ENCODE assay signal across 11 mouse cellular contexts in genomic region chr1:89109767-89110166, GRCm38 (mm10). TPM values are rescaled to one million over a fixed set of nuclear protein-coding genes. Genes with fewer than 3 reads are reported as not detected.
DNase-seq lines count a peak whose midpoint lies in the region; ATAC-seq lines count a peak whose summit lies in the region.
"Had no signal": no experiment of that assay in that cellular context is flagged by ENCODE, and none has a peak within 500 bp of the region (broad histone marks: within the 10 kb centered on the region; RNA-seq: fewer than 3 reads in every experiment).

No protein-coding gene starts in this region.

- H3K9me3 ChIP-seq in heart, embryonic 16.5 days (replicated peaks; ENCODE audit: control insufficient read depth, low read length) = no peaks in the 10 kb centered on the region
- no peaks in the 10 kb centered on the region for H3K9me3 ChIP-seq in heart, embryonic 11.5 days (replicated peaks; ENCODE audit: control insufficient read depth, low read length)
- no peaks in the 10 kb centered on the region for H3K9me3 ChIP-seq in lung, embryonic 16.5 days (ENCODE audit: control insufficient read depth, low read length)
- H3K9me3 ChIP-seq in embryonic facial prominence, embryonic 12.5 days = no peaks in the 10 kb centered on the region
- H3K9me3 ChIP-seq: forebrain, embryonic 15.5 days had no signal

- H3K4me3 ChIP-seq in heart, embryonic 16.5 days (ENCODE audit: low read length) = no peak overlapping the region
- H3K4me3 ChIP-seq in heart, embryonic 11.5 days (ENCODE audit: low read depth, low read length) = no peak overlapping the region
- no peak overlapping the region for H3K4me3 ChIP-seq in lung, embryonic 16.5 days (ENCODE audit: low read length)
- no peak overlapping the region for H3K4me3 ChIP-seq in embryonic facial prominence, embryonic 12.5 days
- H3K4me3 ChIP-seq: forebrain, embryonic 15.5 days had no signal

- peaks cover 6% of the 10 kb centered on the region; the same call in 1 of the 2 replicates for H3K36me3 ChIP-seq in heart, embryonic 16.5 days (ENCODE audit: control insufficient read depth, insufficient read depth)
- H3K36me3 ChIP-seq in heart, embryonic 11.5 days (ENCODE audit: control insufficient read depth, insufficient read depth, low read length) = peaks cover 3% of the 10 kb centered on the region; the same call in 1 of the 2 replicates
- no peaks in the 10 kb centered on the region for H3K36me3 ChIP-seq in lung, embryonic 16.5 days (ENCODE audit: control insufficient read depth, insufficient read depth, low read length)
- peaks cover 7% of the 10 kb centered on the region; the same call in 1 of the 2 replicates for H3K36me3 ChIP-seq in embryonic facial prominence, embryonic 12.5 days
- H3K36me3 ChIP-seq: forebrain, embryonic 15.5 days had no signal

- peaks cover 74% of the 10 kb centered on the region for H3K4me1 ChIP-seq in heart, embryonic 16.5 days (ENCODE audit: control insufficient read depth, insufficient read depth, low read length)
- H3K4me1 ChIP-seq in heart, embryonic 11.5 days (ENCODE audit: control insufficient read depth, insufficient read depth, low read length) = peaks cover 54% of the 10 kb centered on the region
- peaks cover 65% of the 10 kb centered on the region for H3K4me1 ChIP-seq in lung, embryonic 16.5 days (replicated peaks; ENCODE audit: control insufficient read depth, insufficient read depth, low read length)
- H3K4me1 ChIP-seq in embryonic facial prominence, embryonic 12.5 days = peaks cover 47% of the 10 kb centered on the region

- no peak for DNase-seq in lung, postnatal 25 days (ENCODE audit: low spot score)
- DNase-seq in frontal cortex, postnatal 25 days (ENCODE audit: low spot score in 2 of 2) = no peak
- DNase-seq in neural tube, embryonic 10.5 days (ENCODE audit: extremely low spot score, low spot score) = no peak
- DNase-seq: cerebellum, adult 2 months; thymus, postnatal 4 days had no signal

- H3K9ac ChIP-seq in heart, embryonic 16.5 days (ENCODE audit: low read length) = 0 out of 2 replicates have a peak overlapping the region, but pooled peaks have one; percentile 20
- H3K9ac ChIP-seq in heart, embryonic 11.5 days (ENCODE audit: low read depth, low read length) = no peak overlapping the region
- H3K9ac ChIP-seq in lung, embryonic 16.5 days (ENCODE audit: low read length) = no peak overlapping the region
- H3K9ac ChIP-seq in embryonic facial prominence, embryonic 12.5 days = no peak overlapping the region
- H3K9ac ChIP-seq: forebrain, embryonic 15.5 days had no signal

- H3K27ac ChIP-seq in heart, embryonic 16.5 days (ENCODE audit: low read length) = peak overlapping the region; percentile 3; the same call in 1 of the 2 replicates
- H3K27ac ChIP-seq in heart, embryonic 11.5 days (ENCODE audit: low read depth, low read length) = no peak overlapping the region
- H3K27ac ChIP-seq in lung, embryonic 16.5 days (ENCODE audit: low read length) = peak overlapping the region; percentile 92
- H3K27ac ChIP-seq in embryonic facial prominence, embryonic 12.5 days = peak overlapping the region; percentile 63
- H3K27ac ChIP-seq: forebrain, embryonic 15.5 days had no signal

- H3K27me3 ChIP-seq in heart, embryonic 16.5 days (ENCODE audit: control insufficient read depth, insufficient read depth, low read length) = no peaks in the 10 kb centered on the region
- no peaks in the 10 kb centered on the region for H3K27me3 ChIP-seq in heart, embryonic 11.5 days (ENCODE audit: control insufficient read depth, insufficient read depth, low read length)
- no peaks in the 10 kb centered on the region for H3K27me3 ChIP-seq in lung, embryonic 16.5 days (ENCODE audit: control insufficient read depth, insufficient read depth, low read depth, low read length)
- no peaks in the 10 kb centered on the region for H3K27me3 ChIP-seq in embryonic facial prominence, embryonic 12.5 days
- H3K27me3 ChIP-seq: forebrain, embryonic 15.5 days had no signal

- WGBS in heart, embryonic 16.5 days = 59% methylated on average over 7 of the region's 7 CpGs
- WGBS in heart, embryonic 11.5 days (ENCODE audit: insufficient replicate concordance) = 51% methylated on average over 7 of the region's 7 CpGs
- WGBS in lung, embryonic 16.5 days = 57% methylated on average over 7 of the region's 7 CpGs
- 41% methylated on average over 7 of the region's 7 CpGs for WGBS in embryonic facial prominence, embryonic 12.5 days

- H3K4me2 ChIP-seq in heart, embryonic 16.5 days (ENCODE audit: low read depth, low read length) = no peak overlapping the region
- no peak overlapping the region for H3K4me2 ChIP-seq in heart, embryonic 11.5 days
- H3K4me2 ChIP-seq in lung, embryonic 16.5 days (ENCODE audit: low read depth, low read length) = no peak overlapping the region
- no peak overlapping the region for H3K4me2 ChIP-seq in embryonic facial prominence, embryonic 12.5 days (replicated peaks)
- H3K4me2 ChIP-seq: forebrain, embryonic 15.5 days had no signal

- ATAC-seq in heart, embryonic 16.5 days (replicated peaks; ENCODE audit: extremely low read depth, insufficient read depth, low FRiP score) = no peak
- no peak for ATAC-seq in heart, embryonic 11.5 days (replicated peaks; ENCODE audit: insufficient number of reproducible peaks, low FRiP score, low TSS enrichment)
- ATAC-seq in lung, embryonic 16.5 days (ENCODE audit: low read depth) = peak; percentile 19; the same call in 1 of the 2 replicates
- ATAC-seq in embryonic facial prominence, embryonic 12.5 days (ENCODE audit: insufficient number of reproducible peaks, insufficient read depth, low FRiP score, low TSS enrichment) = no peak
- ATAC-seq: forebrain, embryonic 15.5 days; inflammation-experienced regulatory T-cells, adult 6 months had no signal

RNA-seq across cellular contexts. Expression of gene Sh3bp4, which starts 39.6 kb away (rescaled TPM):
- polyA plus RNA-seq in heart, embryonic 16.5 days (2015; fragmentation: Nextera tagmentation; extraction: Ambion mirVana) = 19.2 and 25.0 TPM in 2 replicates
- 15.3 and 25.2 TPM in 2 replicates for polyA plus RNA-seq in heart, embryonic 11.5 days (2014; fragmentation: Nextera tagmentation; extraction: Ambion mirVana)
- 26.4 and 27.8 TPM in 2 replicates for polyA plus RNA-seq in lung, embryonic 16.5 days (2015; fragmentation: Nextera tagmentation; extraction: Ambion mirVana)
- polyA plus RNA-seq in embryonic facial prominence, embryonic 12.5 days (2016; fragmentation: Nextera tagmentation; extraction: Ambion mirVana) = 25.7 and 27.4 TPM in 2 replicates
